Mouse (Mus musculus): ENCODE measurements around the gene Mrgpra6.

The Mrgpra6 gene

DNA sequence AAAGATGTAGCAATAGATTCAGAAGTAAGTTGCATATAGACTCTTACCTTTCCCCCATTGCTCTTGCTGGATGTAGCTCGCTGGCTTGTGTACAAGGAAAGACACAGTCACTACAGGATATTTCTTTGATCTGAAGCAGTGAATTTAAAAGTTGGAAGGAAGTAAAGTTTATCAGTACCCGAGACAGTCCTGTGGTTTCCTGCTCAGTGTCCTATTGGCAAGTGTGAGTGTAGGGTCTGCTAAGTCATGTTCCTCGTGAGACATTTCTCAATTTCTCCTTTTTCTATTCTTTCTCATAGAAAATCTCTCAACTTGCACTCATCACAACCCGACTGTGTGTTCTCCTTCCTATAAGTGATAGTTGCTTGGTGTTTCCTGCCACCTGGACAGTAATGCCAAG lies at the start of gene Mrgpra6:
Mrgpra6 (minus strand) TSS at position 91 of the 400 bp plus-strand sequence.
- no peak for DNase-seq

- DNase-seq = no peak
These were observed 48.0 kb upstream of the Mrgpra6 start, which contains the start of gene Mrgpra9 for GRCm38 (mm10) chr7:47252770-47253169. Mrgpra9 (minus strand) TSS chr7:47252848.

DNA sequence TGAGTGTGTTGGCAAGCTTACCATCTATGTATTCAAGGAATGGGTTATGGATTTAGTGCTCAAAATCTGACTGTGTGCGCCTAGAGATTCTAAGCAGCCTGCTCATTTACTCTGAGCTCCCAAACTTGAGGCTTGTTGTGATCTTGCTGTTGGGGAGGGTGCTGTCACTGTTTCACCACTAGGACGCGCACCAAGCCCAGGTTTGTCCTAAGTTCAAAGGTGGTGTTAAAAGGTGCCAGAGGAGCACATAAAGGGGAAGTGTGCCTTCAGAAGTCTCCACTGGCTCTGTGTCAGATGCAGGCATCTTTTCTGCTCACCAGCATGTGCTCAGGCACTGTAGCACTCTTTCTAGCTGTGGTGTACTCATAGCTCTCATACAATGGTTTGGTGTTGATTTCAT lies 39.9 kb upstream of the Mrgpra6 start:
- no peak for DNase-seq

GRCm38 (mm10) chr7:47195271-47195670 lies 9.4 kb downstream of the Mrgpra6 start:
- DNase-seq = no peak

DNA sequence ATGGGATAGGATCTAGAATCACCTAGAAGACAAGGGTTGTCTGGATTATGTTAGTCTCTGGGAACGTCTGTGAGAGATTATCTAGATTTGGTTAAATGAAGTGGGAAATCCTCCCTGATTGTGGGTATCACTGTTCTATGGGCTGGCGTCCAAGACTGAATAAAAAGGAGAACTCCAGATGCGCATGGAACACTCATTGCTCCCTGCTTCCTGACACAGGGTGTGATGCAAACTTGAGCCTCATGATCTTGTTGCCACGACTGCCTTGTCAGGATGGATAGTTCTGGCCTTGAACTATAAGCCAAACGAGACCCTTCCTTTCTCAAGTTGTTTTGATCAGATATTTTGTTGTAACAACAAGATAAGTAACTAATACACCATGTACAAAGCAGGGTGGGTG lies 33.9 kb downstream of the Mrgpra6 start:
- no peak for DNase-seq

DNA sequence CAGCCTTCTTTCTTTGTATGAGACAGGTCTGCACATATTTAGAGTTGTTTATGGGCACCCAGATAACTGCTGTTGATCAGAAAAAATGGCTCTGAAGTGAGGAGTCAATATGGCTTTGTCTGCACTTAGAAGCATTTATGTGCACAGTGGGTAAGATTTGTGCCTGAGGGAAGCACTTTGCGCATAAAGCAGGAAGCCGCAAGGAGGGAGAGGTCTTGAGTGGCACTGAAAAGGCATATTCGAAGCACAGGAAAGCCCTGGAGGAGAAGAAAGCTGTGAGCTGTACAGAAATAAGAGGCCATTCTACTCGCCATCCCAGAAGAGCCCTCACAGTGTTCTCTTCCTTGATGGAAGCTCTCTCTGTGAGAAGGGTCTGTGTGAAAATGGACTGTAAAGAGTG lies 39.7 kb downstream of the Mrgpra6 start:
- no peak for DNase-seq

GRCm38 (mm10) chr7:47163203-47163602 lies 41.5 kb downstream of the Mrgpra6 start:
- no peak for DNase-seq

DNA sequence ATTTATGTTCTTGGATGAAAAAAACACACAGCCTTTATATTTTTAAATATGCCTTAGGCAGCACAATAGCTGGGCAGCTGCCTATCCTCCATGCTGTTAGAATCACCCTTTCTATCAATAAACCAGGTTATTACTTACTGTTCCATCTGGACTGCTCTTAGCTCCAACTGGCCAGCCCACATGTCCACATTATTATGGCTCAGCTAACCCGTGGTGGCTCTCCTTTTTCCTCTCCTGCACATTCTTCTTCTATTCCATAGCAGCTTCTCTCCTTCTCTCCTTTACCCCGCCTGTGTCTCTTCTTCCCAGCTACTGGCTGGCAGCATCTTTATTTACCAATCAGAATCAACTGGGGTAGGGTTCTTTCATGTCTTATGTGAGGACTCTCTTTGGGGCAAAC lies 46.3 kb downstream of the Mrgpra6 start:
- peak; percentile 38 to 51 for DNase-seq

- DNase-seq = peak in 1 of 2 experiments; percentile 30
These were observed 47.0 kb downstream of the Mrgpra6 start for GRCm38 (mm10) chr7:47157743-47158142.

GRCm38 (mm10) chr7:47155849-47156248 lies 48.9 kb downstream of the Mrgpra6 start:
- no peak for DNase-seq

DNA sequence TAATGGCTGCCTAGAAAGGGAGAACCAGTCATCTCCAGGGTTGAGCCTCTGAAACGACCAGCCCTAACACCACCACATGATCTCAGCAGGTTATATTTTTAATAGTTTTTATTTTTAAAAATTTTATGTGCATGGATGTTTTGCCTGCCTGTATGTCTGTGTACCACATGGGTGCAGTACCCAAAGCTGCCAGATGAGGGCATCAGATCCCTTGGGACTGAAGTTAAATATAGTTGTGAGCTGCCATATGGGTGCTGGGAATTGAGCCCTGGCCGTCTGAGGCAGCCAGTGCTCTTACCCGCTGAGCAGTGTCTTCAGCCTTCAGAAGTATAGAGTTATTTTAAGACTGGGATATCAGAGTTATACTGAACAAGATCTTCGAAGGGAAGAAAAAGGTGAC lies 49.3 kb downstream of the Mrgpra6 start:
- peak in 1 of 2 experiments; percentile 40 for DNase-seq

DNA sequence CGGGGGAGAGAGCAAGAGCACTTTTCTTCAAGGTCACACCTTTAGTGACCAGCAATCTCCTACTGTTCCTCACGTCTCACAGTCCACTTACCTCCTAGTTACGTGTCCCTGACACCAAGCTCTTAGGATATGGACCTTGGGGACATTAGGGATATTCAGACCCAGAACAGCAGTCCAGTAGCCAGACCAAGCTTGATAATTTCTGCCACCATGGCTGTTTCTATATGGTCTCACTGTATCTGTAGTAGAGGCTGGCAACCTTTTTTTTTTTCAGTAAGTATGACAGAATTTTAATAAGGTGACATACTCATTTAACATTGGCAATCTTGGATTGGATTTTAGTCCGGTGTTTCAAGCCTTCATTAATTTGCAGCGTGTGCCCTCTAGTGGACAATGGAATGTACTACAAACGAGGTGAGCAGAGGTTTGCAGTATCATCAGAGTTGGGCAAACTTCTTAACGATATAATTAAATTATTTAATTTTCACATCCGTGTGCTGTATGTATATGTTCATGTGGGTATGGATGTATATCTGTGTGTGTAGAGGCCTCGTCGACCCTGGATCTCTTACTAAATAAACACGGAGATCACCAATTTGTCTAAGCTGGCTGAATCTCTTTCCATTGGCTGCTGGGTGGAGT lies 54.2 kb downstream of the Mrgpra6 start:
- peak; percentile 68 to 69 for DNase-seq

DNA sequence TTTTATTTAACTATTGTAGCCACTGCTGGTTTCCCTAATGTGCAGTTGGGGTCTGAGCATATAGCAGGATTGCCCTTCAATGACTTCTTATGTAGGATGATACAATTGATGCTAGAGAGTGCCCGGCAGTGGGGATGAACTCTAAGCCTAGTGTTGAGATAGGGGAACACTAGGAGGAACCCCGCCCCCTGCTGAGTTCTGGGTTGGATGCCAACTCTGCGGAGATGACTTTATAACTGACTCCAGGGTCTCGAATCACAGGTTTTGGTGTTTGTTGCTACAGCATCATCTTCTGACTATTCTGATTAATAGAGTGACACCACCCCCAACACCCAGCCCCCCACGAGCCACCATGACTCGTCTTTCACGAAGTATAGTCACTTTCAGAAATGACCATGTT lies 56.4 kb downstream of the Mrgpra6 start:
- DNase-seq = peak in 1 of 2 experiments; percentile 52

DNA sequence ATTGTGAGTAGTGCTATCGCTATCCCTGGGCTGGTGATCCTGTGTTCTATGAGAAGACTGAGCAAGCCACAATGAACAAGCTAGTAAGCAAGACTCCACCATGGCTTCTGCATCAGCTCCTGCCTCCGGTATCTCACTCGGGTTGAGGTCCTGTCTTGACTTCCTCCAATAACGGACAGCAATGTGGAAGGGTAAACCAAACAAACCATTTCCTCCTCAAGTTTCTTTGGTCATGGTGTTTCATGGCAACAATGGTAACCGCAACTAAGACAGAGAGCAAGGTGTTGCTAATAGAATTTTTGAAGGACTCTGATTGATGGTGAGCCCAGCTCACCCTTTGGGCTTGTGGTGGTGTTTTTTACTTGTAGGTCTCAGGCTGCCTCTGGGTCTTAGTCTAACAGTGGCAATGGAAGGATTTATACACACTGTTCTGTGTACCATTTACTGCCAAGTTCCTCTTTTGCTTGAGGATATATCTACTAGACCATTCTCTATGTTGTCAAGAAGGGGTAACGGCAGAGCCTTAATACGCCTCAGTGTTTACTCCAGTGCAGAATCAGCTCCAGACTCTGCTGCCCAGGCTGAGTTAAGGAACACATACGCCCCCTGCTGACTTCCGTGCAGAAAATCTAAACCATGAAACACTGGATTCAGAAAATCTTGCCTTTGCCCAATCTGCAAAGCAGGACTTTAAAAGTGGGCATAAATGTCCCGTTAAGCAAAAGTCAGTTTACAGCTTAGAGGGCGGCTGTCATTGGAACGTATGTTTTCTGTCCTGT lies 58.5 kb downstream of the Mrgpra6 start:
- peak; percentile 59 to 66 for DNase-seq

DNA sequence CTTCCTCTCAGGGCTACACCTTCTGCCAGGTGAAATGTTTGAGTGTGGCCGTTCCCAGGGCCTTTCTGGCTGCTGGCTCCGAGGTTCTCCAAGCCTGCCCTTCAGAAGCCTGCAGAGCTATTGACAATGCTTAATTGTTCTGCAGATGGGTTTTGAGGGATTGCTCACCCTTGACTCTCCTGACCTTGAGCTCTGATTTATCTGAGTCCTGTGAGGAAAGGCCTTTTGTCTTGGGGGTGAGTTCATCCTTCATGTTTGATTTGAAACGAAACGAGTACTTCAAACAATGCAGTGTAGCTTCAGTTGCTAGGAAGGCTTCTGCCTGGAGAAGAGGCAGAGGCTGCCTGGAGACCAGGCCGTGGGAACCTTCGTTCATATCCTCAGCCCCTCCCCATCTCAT lies 60.4 kb downstream of the Mrgpra6 start:
- DNase-seq = no peak

DNA sequence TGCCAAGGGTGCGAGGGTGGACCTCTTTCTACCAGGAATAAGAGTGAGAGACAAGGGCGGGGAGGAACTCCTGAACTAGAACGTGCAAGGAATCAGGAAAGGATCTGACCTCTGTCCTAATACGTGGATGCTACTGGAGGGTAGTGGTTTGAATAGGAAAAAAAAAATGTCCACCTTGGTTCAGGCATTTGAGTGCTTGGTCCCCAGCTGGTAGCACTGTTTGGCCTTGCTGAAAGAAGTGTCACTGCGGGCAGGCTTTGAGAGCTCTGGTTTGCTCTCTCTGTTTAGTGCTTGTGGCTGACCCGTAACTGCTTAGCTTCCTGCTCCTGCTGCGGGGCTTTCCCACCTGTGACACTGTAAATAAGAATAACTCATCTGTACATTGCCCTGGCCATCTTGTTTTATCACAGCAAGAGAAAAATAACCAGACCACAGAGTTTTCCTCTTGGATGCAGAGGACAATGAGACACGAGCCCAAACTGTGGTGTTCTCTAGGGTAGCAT lies 64.8 kb downstream of the Mrgpra6 start:
- DNase-seq = no peak
